Mouse (Mus musculus) B cell, adult 2 months (primary cell): Measurements from ENCODE around the gene Scn4b.

ENCODE experiments used
- DNase-seq, 2 experiments: peaks; one replicate each; pipeline ENCODE4 v3.0.0; 2022

Scn4b gene

GRCm38 (mm10) chr9:45195468-45195867 is 57.3 kb downstream of the Scn4b start:
- DNase-seq: no peak

GRCm38 (mm10) chr9:45196125-45196830 is 58.1 kb downstream of the Scn4b start:
- DNase-seq: no peak

GRCm38 (mm10) chr9:45197549-45197948 is 59.4 kb downstream of the Scn4b start:
- no peak for DNase-seq

GRCm38 (mm10) chr9:45201319-45201947 is 63.2 kb downstream of the Scn4b start:
- DNase-seq: no peak

- DNase-seq: no peak
Observed at GRCm38 (mm10) chr9:45202021-45202798, 64.0 kb downstream of the Scn4b start.
